Comparison of ENCODE assay signal across 8 mouse cellular contexts in the genomic region with DNA sequence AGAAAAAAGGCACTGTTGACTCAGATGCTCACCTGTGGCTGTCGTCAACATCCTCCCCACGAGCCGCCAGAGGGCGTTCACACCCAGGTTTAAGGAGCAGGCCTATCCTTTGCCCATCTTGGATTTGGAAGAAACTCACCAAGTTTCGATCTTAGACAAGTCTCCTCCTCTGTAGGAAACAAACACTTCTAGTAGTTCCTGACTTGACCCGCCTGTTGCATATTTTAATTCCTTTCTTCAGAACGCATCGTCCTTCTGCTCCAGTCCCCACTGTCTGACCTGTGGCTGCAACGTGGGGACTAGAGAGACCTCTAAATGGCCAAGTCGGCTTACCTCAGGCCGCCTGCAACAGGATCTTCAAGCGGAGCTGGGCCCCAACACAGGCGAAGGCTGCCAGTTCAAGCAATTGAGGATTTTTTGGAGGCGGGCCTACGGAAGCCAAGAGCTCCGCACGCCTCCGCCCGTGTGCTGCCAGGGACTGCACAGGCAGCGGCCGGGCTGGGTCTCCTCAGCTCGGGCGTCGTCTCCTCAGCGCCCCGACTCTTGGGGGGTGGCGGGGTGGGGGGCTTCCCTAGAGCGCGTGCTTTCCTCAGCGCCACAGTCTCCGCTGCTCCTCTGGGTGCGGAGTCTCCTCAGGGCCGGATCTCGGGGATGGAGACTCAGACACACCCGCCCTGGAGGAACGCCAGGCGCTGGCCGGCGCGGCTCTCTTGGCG. TPM values are rescaled to one million over a fixed set of nuclear protein-coding genes. Genes with fewer than 3 reads are reported as not detected.
A peak's percentile ranks its signal among the peaks of the same experiment; 100 is the strongest.
DNase-seq lines count a peak whose midpoint lies in the region; ATAC-seq and TF ChIP-seq lines count a peak whose summit lies in the region.

No protein-coding gene starts in this region.

- TF ChIP-seq CTCF in MEL (IDR thresholded peaks at IDR 0.05 in 2 of 3, conservative IDR thresholded peaks at IDR 0.05 in 1 of 3; ENCODE audit: control insufficient read depth in 1 of 3, insufficient read depth in 1 of 3, low read depth in 2 of 3, low read length in 3 of 3, poor library complexity in 1 of 3, severe bottlenecking in 1 of 3) = peak; percentile 66 to 81 (median 75)
- TF ChIP-seq CTCF in testis, adult 2 months (IDR thresholded peaks at IDR 0.05; ENCODE audit: control insufficient read depth, insufficient read depth, insufficient replicate concordance, low read depth, low read length) = peak; percentile 48; the same call in 1 of the 2 replicates

- peak overlapping the region; percentile 58 for H3K9ac ChIP-seq in MEL (ENCODE audit: control insufficient read depth, low read depth, low read length, poor library complexity, severe bottlenecking)
- H3K9ac ChIP-seq in forebrain, embryonic 15.5 days (replicated peaks) = peak overlapping the region; percentile 70
- peak overlapping the region; percentile 45 for H3K9ac ChIP-seq in liver, embryonic 16.5 days (ENCODE audit: low read depth, low read length)
- H3K9ac ChIP-seq in neural tube, embryonic 13.5 days = peak overlapping the region; percentile 84

- TF ChIP-seq EP300 in MEL (IDR thresholded peaks at IDR 0.05; ENCODE audit: low read depth in 1 of 2, low read length in 2 of 2) = no peak

- peak; percentile 92 for ATAC-seq in forebrain, embryonic 15.5 days (replicated peaks)
- peak; percentile 57 for ATAC-seq in liver, embryonic 16.5 days (ENCODE audit: low read depth)
- ATAC-seq in neural tube, embryonic 13.5 days (ENCODE audit: low read depth) = peak; percentile 89

- no peaks in the 10 kb centered on the region for H3K9me3 ChIP-seq in MEL (replicated peaks; ENCODE audit: insufficient read depth, low read length)
- no peaks in the 10 kb centered on the region for H3K9me3 ChIP-seq in forebrain, embryonic 15.5 days
- H3K9me3 ChIP-seq in liver, embryonic 16.5 days (replicated peaks; ENCODE audit: control insufficient read depth, low read length) = no peaks in the 10 kb centered on the region
- no peaks in the 10 kb centered on the region for H3K9me3 ChIP-seq in neural tube, embryonic 13.5 days

- peak overlapping the region; percentile 65 for H3K4me2 ChIP-seq in forebrain, embryonic 15.5 days (replicated peaks)
- peak overlapping the region; percentile 79 for H3K4me2 ChIP-seq in liver, embryonic 16.5 days (ENCODE audit: low read depth, low read length)
- H3K4me2 ChIP-seq in neural tube, embryonic 13.5 days = peak overlapping the region; percentile 62

- no peaks in the 10 kb centered on the region for H3K27me3 ChIP-seq in MEL (ENCODE audit: control insufficient read depth in 1 of 2, insufficient read depth in 2 of 2, low read length in 2 of 2)
- H3K27me3 ChIP-seq in forebrain, embryonic 15.5 days = no peaks in the 10 kb centered on the region
- H3K27me3 ChIP-seq in liver, embryonic 16.5 days (ENCODE audit: control insufficient read depth, insufficient read depth, low read depth, low read length) = no peaks in the 10 kb centered on the region
- no peaks in the 10 kb centered on the region for H3K27me3 ChIP-seq in neural tube, embryonic 13.5 days
- H3K27me3 ChIP-seq in testis, adult 2 months (ENCODE audit: control insufficient read depth, insufficient read depth, low read length) = no peaks in the 10 kb centered on the region

- intact Hi-C loops in heart, postnatal 14 days (cut with DNase I) = loop anchor here (2.0 kb wide), 1 partner anchor 515 kb away; no protein-coding TSS in a partner anchor

- H3K27ac ChIP-seq in MEL (ENCODE audit: control insufficient read depth, low read depth, low read length) = peak overlapping the region; percentile 44
- H3K27ac ChIP-seq in forebrain, embryonic 15.5 days (replicated peaks) = peak overlapping the region; percentile 94
- peak overlapping the region; percentile 25; the same call in 1 of the 2 replicates for H3K27ac ChIP-seq in liver, embryonic 16.5 days (ENCODE audit: low read length)
- peak overlapping the region; percentile 87 for H3K27ac ChIP-seq in neural tube, embryonic 13.5 days (replicated peaks)
- peak overlapping the region; percentile 46 for H3K27ac ChIP-seq in testis, adult 2 months (ENCODE audit: control insufficient read depth, insufficient read depth, low read depth, low read length)

- peak overlapping the region; percentile 66 to 91 for H3K4me3 ChIP-seq in MEL (ENCODE audit: control insufficient read depth in 1 of 2, insufficient read depth in 1 of 2, low read depth in 2 of 2, low read length in 2 of 2)
- peak overlapping the region; percentile 59 for H3K4me3 ChIP-seq in forebrain, embryonic 15.5 days
- peak overlapping the region; percentile 59 for H3K4me3 ChIP-seq in liver, embryonic 16.5 days (ENCODE audit: low read depth, low read length)
- H3K4me3 ChIP-seq in neural tube, embryonic 13.5 days = peak overlapping the region; percentile 71
- peak overlapping the region; percentile 86 for H3K4me3 ChIP-seq in testis, adult 2 months (ENCODE audit: control insufficient read depth, low read depth, low read length)

- TF ChIP-seq RAD21 in MEL (IDR thresholded peaks at IDR 0.05; ENCODE audit: low read depth, low read length) = peak; percentile 62

- peaks cover 0 to 6% of the 10 kb centered on the region in 2 experiments; a peak in 2 of 4 replicates for H3K36me3 ChIP-seq in MEL (ENCODE audit: control insufficient read depth in 1 of 2, insufficient read depth in 2 of 2, low read length in 2 of 2)
- no peaks in the 10 kb centered on the region for H3K36me3 ChIP-seq in forebrain, embryonic 15.5 days
- H3K36me3 ChIP-seq in liver, embryonic 16.5 days (ENCODE audit: control insufficient read depth, insufficient read depth) = no peaks in the 10 kb centered on the region
- no peaks in the 10 kb centered on the region for H3K36me3 ChIP-seq in neural tube, embryonic 13.5 days
- no peaks in the 10 kb centered on the region for H3K36me3 ChIP-seq in testis, adult 2 months (ENCODE audit: control insufficient read depth, insufficient read depth, low read length)

- no peaks in the 10 kb centered on the region for H3K79me2 ChIP-seq in MEL (ENCODE audit: control insufficient read depth, insufficient read depth, low read length, poor library complexity)

- under 1% methylated on average over 41 of the region's 41 CpGs for WGBS in forebrain, embryonic 15.5 days
- WGBS in large intestine, adult 2 months = under 1% methylated on average over 41 of the region's 41 CpGs
- WGBS in liver, embryonic 16.5 days (ENCODE audit: insufficient replicate concordance) = under 1% methylated on average over 41 of the region's 41 CpGs
- 1% methylated on average over 38 of the region's 41 CpGs for WGBS in neural tube, embryonic 13.5 days

- DNase-seq in MEL (ENCODE audit: low read depth, low spot score) = peak; percentile 87
- DNase-seq in cerebellum, adult 11 months = peak; percentile 62
- DNase-seq in heart, postnatal 14 days = peak; percentile 66 to 71
- DNase-seq in large intestine, adult 2 months (ENCODE audit: low read depth, low spot score) = peak; percentile 57

- peaks cover 0 to 2% of the 10 kb centered on the region in 2 experiments; a peak in 2 of 4 replicates for H3K4me1 ChIP-seq in MEL (ENCODE audit: control insufficient read depth in 1 of 2, insufficient read depth in 2 of 2, low read length in 2 of 2)
- peaks cover 19% of the 10 kb centered on the region; the same call in 1 of the 2 replicates for H3K4me1 ChIP-seq in forebrain, embryonic 15.5 days
- H3K4me1 ChIP-seq in liver, embryonic 16.5 days (ENCODE audit: control insufficient read depth, low read depth, low read length) = peaks cover 3% of the 10 kb centered on the region
- H3K4me1 ChIP-seq in neural tube, embryonic 13.5 days (replicated peaks) = no peaks in the 10 kb centered on the region; the same call in 1 of the 2 replicates
- H3K4me1 ChIP-seq in testis, adult 2 months (ENCODE audit: control insufficient read depth, insufficient read depth, low read length) = no peaks in the 10 kb centered on the region

- TF ChIP-seq POLR2A in MEL (IDR thresholded peaks at IDR 0.05; ENCODE audit: control insufficient read depth in 1 of 2, insufficient read depth in 1 of 2, low read depth in 1 of 2, low read length in 2 of 2, poor library complexity in 1 of 2) = no peak
- no peak for TF ChIP-seq POLR2A in testis, adult 2 months (IDR thresholded peaks at IDR 0.05; ENCODE audit: control insufficient read depth, low read depth, low read length)

TF ChIP-seq in MEL, 35 proteins besides CTCF, POLR2A, EP300 and RAD21:
- TF ChIP-seq GATA1 (IDR thresholded peaks at IDR 0.05; ENCODE audit: low read depth, low read length) = 0 out of 2 replicates have a peak, but pooled peaks have one; percentile 2
- 0 out of 2 replicates have a peak, but pooled peaks have one; percentile 13 for TF ChIP-seq MYC (IDR thresholded peaks at IDR 0.05; ENCODE audit: low read depth, low read length)
- 0 out of 2 replicates have a peak, but pooled peaks have one; percentile 28 for TF ChIP-seq ZNF384 (IDR thresholded peaks at IDR 0.05; ENCODE audit: low read depth, low read length)
- no peak for TF ChIP-seq KAT2A (conservative IDR thresholded peaks at IDR 0.05; ENCODE audit: low read depth, low read length)
- TF ChIP-seq ZKSCAN1 (IDR thresholded peaks at IDR 0.05; ENCODE audit: low read depth, low read length) = no peak
- TF ChIP-seq UBTF (IDR thresholded peaks at IDR 0.05; ENCODE audit: borderline replicate concordance, insufficient read depth, low read depth, low read length) = 0 out of 2 replicates have a peak, but pooled peaks have one; percentile 18
- TF ChIP-seq USF1 (IDR thresholded peaks at IDR 0.05; ENCODE audit: low read depth, low read length) = no peak
- no peak for TF ChIP-seq MEF2A (IDR thresholded peaks at IDR 0.05; ENCODE audit: extremely low read depth, insufficient replicate concordance, low read depth, low read length, poor library complexity, severe bottlenecking)
- TF ChIP-seq ZC3H11A (IDR thresholded peaks at IDR 0.05; ENCODE audit: low read depth, low read length) = peak; percentile 45; the same call in 1 of the 2 replicates
- peak; percentile 76 for TF ChIP-seq SMC3 (IDR thresholded peaks at IDR 0.05; ENCODE audit: low read depth, low read length)
- TF ChIP-seq USF2 (IDR thresholded peaks at IDR 0.05; ENCODE audit: borderline replicate concordance in 1 of 2, insufficient read depth in 1 of 2, low read depth in 1 of 2, low read length in 2 of 2) = no peak
- peak; percentile 10; the same call in 1 of the 2 replicates for TF ChIP-seq MXI1 (IDR thresholded peaks at IDR 0.05; ENCODE audit: low read depth, low read length)

RNA-seq across cellular contexts. Expression of a gene that starts 0.5 kb away (rescaled TPM):
- total RNA-seq in MEL (2012; rRNA removed) = 1.2 and 1.7 TPM in 2 replicates
- polyA plus RNA-seq in MEL (2012; ENCODE audit: insufficient read depth in 1 of 2, insufficient read length in 2 of 2, low read depth in 1 of 2, low replicate concordance in 2 of 2, missing spikeins in 1 of 2) = 1 to 10 TPM in 1 of 2 experiments, not detected in 1; 2.8 TPM
- polyA plus RNA-seq in forebrain, embryonic 15.5 days (2015; fragmentation: Nextera tagmentation; extraction: Ambion mirVana) = 9.2 and 10.6 TPM in 2 replicates
- total RNA-seq in heart, postnatal 14 days (2021) = 1 to 10 TPM; 7.3 to 9.5 TPM
- 0.51 and 1.0 TPM in 2 replicates for polyA plus RNA-seq in large intestine, adult 2 months (2012; rRNA removed)
- polyA plus RNA-seq in liver, embryonic 16.5 days (2015; fragmentation: Nextera tagmentation; extraction: Ambion mirVana) = 0.50 and 0.78 TPM in 2 replicates
- polyA plus RNA-seq in neural tube, embryonic 13.5 days (2015; fragmentation: Nextera tagmentation; extraction: Ambion mirVana) = 8.1 and 8.2 TPM in 2 replicates
- 0.34 and 0.70 TPM in 2 replicates for polyA plus RNA-seq in testis, adult 2 months (2012; rRNA removed)

Comparison
In these comparisons a context has a peak if more than half of its experiments do, and no peak if none do; other contexts are left out.
1. Peak in every context shown above with its lines: DNase-seq, ATAC-seq, H3K4me3 ChIP-seq and H3K27ac ChIP-seq.
2. H3K27ac ChIP-seq: peak in every context shown above with its lines; median percentile 94 in forebrain, embryonic 15.5 days; 87 in neural tube, embryonic 13.5 days; 46 in testis, adult 2 months; 44 in MEL; 25 in liver, embryonic 16.5 days.